Mouse (Mus musculus) forebrain, embryonic 10.5 days (tissue): ENCODE data around the gene Aven. TPM values are rescaled to one million over a fixed set of nuclear protein-coding genes. Genes with fewer than 3 reads are reported as not detected.

Source experiments
- DNase-seq: peaks from one replicate; pipeline ENCODE4 v3.0.0-alpha.2; 2017; ENCODE audit warnings: low spot score; ENCODE audit errors: extremely low spot score
- H3K27ac ChIP-seq: fragments of 300-500 bp; sonication (generic); 2 replicates; pipeline ENCODE4 v1.5.1; 2016; ENCODE audit warnings: mild to moderate bottlenecking
- H3K27me3 ChIP-seq: fragments of 300-500 bp; sonication (generic); 2 replicates; pipeline ENCODE4 v1.6.1; 2016; ENCODE audit warnings: mild to moderate bottlenecking; ENCODE audit not compliant: poor library complexity, severe bottlenecking
- H3K36me3 ChIP-seq: fragments of 300-500 bp; sonication (generic); replicated peaks from 2 replicates; pipeline ENCODE4 v1.6.1; 2016; ENCODE audit warnings: mild to moderate bottlenecking, moderate library complexity
- H3K4me1 ChIP-seq: fragments of 300-500 bp; sonication (generic); 2 replicates; pipeline ENCODE4 v1.6.1; 2016
- H3K4me3 ChIP-seq: fragments of 300-500 bp; sonication (generic); 2 replicates; pipeline ENCODE4 v1.5.1; 2016; ENCODE audit warnings: mild to moderate bottlenecking, moderate library complexity
- H3K9me3 ChIP-seq: fragments of 300-500 bp; sonication (generic); 2 replicates; pipeline ENCODE4 v1.6.1; 2016; ENCODE audit warnings: mild to moderate bottlenecking, moderate library complexity
- WGBS: fragments of 180-500 bp; shearing (Covaris S2); methylation state at CpG from one replicate; pipeline ENCODE4 v1.1.7; 2016; 5-methylcytosine and 5-hydroxymethylcytosine counted together
- microRNA-seq: library from miRNA; unstranded; fragments of <30 nt; microRNA quantifications from one replicate; pipeline ENCODE4, GENCODE M21; 2017
- polyA plus RNA-seq: library from polyadenylated mRNA; unstranded; fragments of >200 nt; fragmentation: Nextera tagmentation; extraction: Ambion mirVana; gene quantifications from 2 replicates; pipeline ENCODE4 v1.2.1, GENCODE M21; 2016

The Aven gene
- polyA plus RNA-seq, 1 experiment from 2014 or later, result 6.7 TPM

DNA sequence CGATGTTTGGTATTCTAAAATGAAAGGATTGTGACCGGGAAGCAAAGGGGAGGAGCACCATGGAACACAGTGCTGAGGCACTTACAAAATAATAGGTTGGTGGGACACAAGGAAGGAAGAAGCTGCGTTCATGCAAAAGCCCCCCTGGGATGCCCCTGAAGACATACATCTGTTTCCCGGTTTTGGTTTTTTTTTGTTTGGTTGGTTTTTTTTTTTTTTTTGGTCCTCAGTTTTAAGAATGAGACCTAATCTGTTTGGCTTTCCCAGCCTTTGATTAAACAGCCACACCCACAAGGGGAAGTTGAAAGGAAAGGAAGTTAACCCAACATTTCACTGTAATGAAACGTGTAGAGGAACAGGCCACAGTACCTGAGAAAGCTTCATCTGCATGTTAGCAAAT is 163.4 kb downstream of the Aven start:
- Histone ChIP-seq H3K36me3 (no peaks in the 10 kb centered on the region), H3K27me3 (no peaks in the 10 kb centered on the region), H3K27ac (no peak overlapping the region), H3K4me1 (no peaks in the 10 kb centered on the region), H3K4me3 (no peak overlapping the region), H3K9me3 (no peaks in the 10 kb centered on the region)
- no peak for DNase-seq
- 74% methylated on average over 5 of the region's 5 CpGs for WGBS

- no peak for DNase-seq
- 83% methylated on average over 3 of the region's 3 CpGs for WGBS
- Histone ChIP-seq H3K9me3 (no peaks in the 10 kb centered on the region), H3K4me3 (no peak overlapping the region), H3K27ac (no peak overlapping the region), H3K4me1 (no peaks in the 10 kb centered on the region), H3K27me3 (no peaks in the 10 kb centered on the region), H3K36me3 (no peaks in the 10 kb centered on the region)
Observed at GRCm38 (mm10) chr2:112669461-112669860, 176.7 kb downstream of the Aven start.

GRCm38 (mm10) chr2:112676175-112676574 is 183.4 kb downstream of the Aven start:
- Histone ChIP-seq H3K27me3 (no peaks in the 10 kb centered on the region), H3K9me3 (no peaks in the 10 kb centered on the region), H3K4me3 (no peak overlapping the region), H3K27ac (no peak overlapping the region), H3K36me3 (no peaks in the 10 kb centered on the region), H3K4me1 (no peaks in the 10 kb centered on the region)
- WGBS, result 82% methylated on average over 2 of the region's 2 CpGs
- no peak for DNase-seq

DNA sequence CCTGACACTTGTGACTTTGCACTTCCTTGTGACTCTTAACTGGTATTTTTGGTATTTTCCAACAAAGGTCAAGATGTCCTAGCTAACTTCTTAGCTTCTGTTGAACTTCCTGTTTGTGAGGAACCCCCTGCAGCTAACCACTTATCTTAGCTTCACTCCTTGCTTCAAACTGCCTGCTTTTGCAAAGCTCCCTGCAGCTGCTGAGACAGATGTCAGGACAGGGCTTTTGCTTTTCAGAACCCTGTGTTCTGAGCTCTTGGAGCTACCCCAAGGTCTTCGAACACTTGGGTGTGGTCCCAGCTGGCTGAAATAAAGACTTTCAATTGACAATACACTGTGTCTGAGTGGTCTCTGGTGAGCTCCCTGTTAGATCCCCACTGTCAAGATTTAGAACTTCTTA is 184.0 kb downstream of the Aven start:
- WGBS, result 66% methylated on average over 1 of the region's 1 CpGs
- Histone ChIP-seq H3K27ac (no peak overlapping the region), H3K36me3 (no peaks in the 10 kb centered on the region), H3K9me3 (no peaks in the 10 kb centered on the region), H3K4me3 (no peak overlapping the region), H3K4me1 (no peaks in the 10 kb centered on the region), H3K27me3 (no peaks in the 10 kb centered on the region)
- no peak for DNase-seq

DNA sequence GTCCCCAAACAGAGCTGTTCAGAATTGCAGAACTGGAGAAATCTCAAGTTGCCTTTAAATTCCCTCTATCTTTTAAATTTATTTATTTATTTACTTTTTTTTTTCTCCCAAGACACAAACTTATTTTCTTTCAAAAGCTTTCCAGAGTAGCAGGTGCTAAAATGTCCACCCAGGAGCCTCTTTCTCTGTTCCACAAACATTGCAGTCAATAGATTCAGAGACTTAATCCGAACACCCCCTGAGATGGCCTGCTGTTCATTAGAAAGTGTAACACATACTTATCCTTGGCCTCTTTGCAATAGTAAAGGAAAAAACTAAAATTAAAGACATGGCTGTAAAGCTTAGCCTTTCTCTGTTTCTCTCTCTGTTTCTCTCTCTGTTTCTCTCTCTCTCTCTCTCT is 184.5 kb downstream of the Aven start:
- WGBS, result 31% methylated on average over 1 of the region's 1 CpGs
- no peaks in the 10 kb centered on the region for H3K9me3 ChIP-seq
- no peaks in the 10 kb centered on the region for H3K27me3 ChIP-seq
- H3K4me3 ChIP-seq, result no peak overlapping the region
- DNase-seq, result no peak
- no peaks in the 10 kb centered on the region for H3K36me3 ChIP-seq
- no peak overlapping the region for H3K27ac ChIP-seq
- H3K4me1 ChIP-seq, result no peaks in the 10 kb centered on the region

DNA sequence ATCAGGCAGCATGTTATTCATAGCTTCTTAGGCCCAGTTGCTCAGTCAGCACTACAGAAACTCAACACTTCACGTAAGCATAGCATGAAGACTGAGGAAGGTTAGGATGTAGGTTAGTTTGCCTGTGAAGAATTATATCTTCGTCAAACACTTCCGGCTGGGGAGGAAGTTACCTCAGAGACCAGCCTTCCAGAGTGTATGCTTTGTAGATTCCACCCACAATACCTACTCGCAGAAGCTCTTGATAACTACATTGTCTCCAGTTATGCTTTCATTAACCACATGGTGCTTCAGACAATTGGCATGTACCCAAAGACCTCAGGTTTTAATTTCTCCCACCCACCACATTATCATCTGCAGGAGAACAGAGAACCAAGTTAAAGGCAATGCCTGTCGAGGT is 189.1 kb downstream of the Aven start:
- no peak for DNase-seq
- Histone ChIP-seq H3K9me3 (no peaks in the 10 kb centered on the region), H3K4me3 (no peak overlapping the region), H3K4me1 (no peaks in the 10 kb centered on the region), H3K36me3 (no peaks in the 10 kb centered on the region), H3K27me3 (no peaks in the 10 kb centered on the region), H3K27ac (no peak overlapping the region)
- 85% methylated on average over 5 of the region's 5 CpGs for WGBS

Small RNA genes within 50 kb of the gene (microRNA-seq; reads per million reads assigned to microRNA genes)
- not detected for gene Gm44374

Other genes with a start within 250 kb of the Aven start
- 0.06 and 0.10 TPM in 2 replicates for gene Nutm1, start 233.7 kb upstream of the Aven start, polyA plus RNA-seq
- 224 TPM in 2 replicates for gene Nop10, start 231.0 kb upstream of the Aven start, polyA plus RNA-seq
- 8.0 and 10.1 TPM in 2 replicates for gene Slc12a6, start 227.1 kb upstream of the Aven start, polyA plus RNA-seq
- not detected in 2 replicates for gene Gm21985, start 226.7 kb upstream of the Aven start, polyA plus RNA-seq
- gene Emc4, start 124.9 kb upstream of the Aven start, polyA plus RNA-seq, result 113 TPM in 2 replicates
- 43.0 and 44.7 TPM in 2 replicates for gene Katnbl1, start 113.8 kb upstream of the Aven start, polyA plus RNA-seq
- gene Emc7, start 38.0 kb upstream of the Aven start, polyA plus RNA-seq, result 10.7 and 11.7 TPM in 2 replicates
- gene Chrm5, start 12.2 kb upstream of the Aven start, polyA plus RNA-seq, result 0.09 TPM in 1 of 2 replicates, not detected in the other